Mouse (Mus musculus): Measurements from ENCODE around the gene Kat7.

GRCm38 (mm10) chr11:95350289-95350688 is 40.2 kb upstream of the Kat7 start:
- no peak for TF ChIP-seq POLR2A (IDR thresholded peaks at IDR 0.05; ENCODE audit: extremely low read depth, insufficient read depth, low read length)
- no peak for TF ChIP-seq CTCF (IDR thresholded peaks at IDR 0.05; ENCODE audit: low read depth, low read length)
